Mouse (Mus musculus) lung, embryonic 16.5 days (tissue): ENCODE results near the gene Lcn5. TPM values are rescaled to one million over a fixed set of nuclear protein-coding genes. Genes with fewer than 3 reads are reported as not detected.
A peak's percentile ranks its signal among the peaks of the same experiment; 100 is the strongest.
"Not testable (repeated sequence)": the region's sequence is repeated elsewhere in the genome, so short reads cannot be mapped to it uniquely, and the experiment has no call there.

Source experiments
- ATAC-seq: fragments of 200-750 bp; cut with Nextera tagmentation; 2 replicates; pipeline ENCODE4 v1.8.0; 2017; ENCODE audit warnings: low read depth, mild to moderate bottlenecking, moderate library complexity
- H3K27ac ChIP-seq: fragments of 300-500 bp; sonication (generic); 2 replicates; pipeline ENCODE4 v1.5.1; 2014; ENCODE audit warnings: mild to moderate bottlenecking, control low read depth, low read length
- H3K27me3 ChIP-seq: fragments of 300-500 bp; sonication (generic); 2 replicates; pipeline ENCODE4 v1.6.1; 2014; ENCODE audit warnings: low read depth, low read length, mixed read lengths; ENCODE audit not compliant: control insufficient read depth, insufficient read depth
- H3K36me3 ChIP-seq: fragments of 300-500 bp; sonication (generic); 2 replicates; pipeline ENCODE4 v1.6.1; 2014; ENCODE audit warnings: low read length; ENCODE audit not compliant: control insufficient read depth, insufficient read depth
- H3K4me1 ChIP-seq: fragments of 300-500 bp; sonication (generic); replicated peaks from 2 replicates; pipeline ENCODE4 v1.6.1; 2014; ENCODE audit warnings: low read length, mixed read lengths; ENCODE audit not compliant: control insufficient read depth, insufficient read depth
- H3K4me2 ChIP-seq: fragments of 300-500 bp; sonication (generic); 2 replicates; pipeline ENCODE4 v1.6.1; 2014; ENCODE audit warnings: low read depth, low read length, control low read depth
- H3K4me3 ChIP-seq: fragments of 300-500 bp; sonication (generic); 2 replicates; pipeline ENCODE4 v1.5.1; 2014; ENCODE audit warnings: mild to moderate bottlenecking, low read length, control low read depth
- H3K9ac ChIP-seq: fragments of 300-500 bp; sonication (generic); 2 replicates; pipeline ENCODE4 v1.6.1; 2014; ENCODE audit warnings: low read length, control low read depth
- H3K9me3 ChIP-seq: fragments of 300-500 bp; sonication (generic); 2 replicates; pipeline ENCODE4 v1.6.1; 2016; ENCODE audit warnings: low read length; ENCODE audit not compliant: control insufficient read depth
- WGBS: fragments of 180-500 bp; shearing (Covaris S2); extraction: QIAGEN DNeasy Blood & Tissue Kit; methylation state at CpG from one replicate; pipeline ENCODE4 v1.1.7; 2014; 5-methylcytosine and 5-hydroxymethylcytosine counted together
- polyA plus RNA-seq: library from polyadenylated mRNA; unstranded; fragments of >200 nt; fragmentation: Nextera tagmentation; extraction: Ambion mirVana; gene quantifications from 2 replicates; pipeline ENCODE4 v1.2.1, GENCODE M21; 2015

Lcn5 gene
- polyA plus RNA-seq, 1 experiment from 2014 or later, result not detected

DNA sequence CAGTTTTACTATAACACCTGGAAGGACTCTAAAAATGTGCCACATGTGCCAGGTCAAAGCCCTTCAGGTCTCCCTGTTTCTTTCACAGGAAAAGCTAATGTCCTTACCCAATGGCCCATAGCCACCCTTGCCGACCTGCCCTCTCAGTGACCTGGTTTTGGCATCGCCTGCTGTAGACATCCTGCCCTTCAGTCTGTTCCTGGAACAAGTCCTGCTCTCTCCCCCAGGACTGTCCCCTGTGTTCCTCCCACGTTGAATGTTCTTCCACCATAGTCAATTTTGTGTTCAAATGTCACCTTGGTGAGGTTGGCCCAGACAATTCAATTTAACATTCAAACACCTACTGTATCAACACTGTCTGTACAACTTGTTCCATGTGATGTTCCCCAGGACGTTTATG, 39.2 kb downstream of the Lcn5 start:
- no peak for ATAC-seq
- H3K36me3 ChIP-seq, result no peaks in the 10 kb centered on the region

DNA sequence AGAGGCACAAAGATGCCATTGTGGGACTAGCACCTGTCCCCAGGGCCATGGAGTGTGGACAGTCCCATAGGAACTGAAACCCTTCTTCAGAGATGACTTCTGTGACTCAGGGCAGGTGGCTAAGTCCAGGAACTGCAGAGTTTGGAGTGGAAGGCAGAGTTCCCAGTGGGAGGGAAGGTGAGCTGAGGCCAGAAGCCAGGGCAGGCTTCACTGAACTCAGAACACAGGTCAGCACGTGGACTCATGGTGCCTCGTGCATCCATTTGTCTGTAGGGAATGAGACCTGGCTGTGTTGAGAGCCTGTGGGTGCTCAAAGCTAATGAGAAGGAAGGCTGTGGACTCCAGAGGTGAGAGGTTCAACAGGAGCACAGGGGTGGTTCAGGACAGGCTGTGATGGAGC, 40.9 kb downstream of the Lcn5 start:
- ATAC-seq, result no peak
- no peaks in the 10 kb centered on the region for H3K4me1 ChIP-seq
- H3K4me3 ChIP-seq, result no peak overlapping the region
- no peaks in the 10 kb centered on the region for H3K9me3 ChIP-seq
- no peak overlapping the region for H3K4me2 ChIP-seq
- WGBS, result 88% methylated on average over 2 of the region's 2 CpGs
- H3K27ac ChIP-seq, result no peak overlapping the region
- no peaks in the 10 kb centered on the region for H3K27me3 ChIP-seq
- no peaks in the 10 kb centered on the region for H3K36me3 ChIP-seq
- no peak overlapping the region for H3K9ac ChIP-seq

More for the DNA sequence above, 39.2 kb downstream of the Lcn5 start:
- Histone ChIP-seq H3K9ac (no peak overlapping the region), H3K9me3 (no peaks in the 10 kb centered on the region), H3K27me3 (no peaks in the 10 kb centered on the region), H3K4me2 (no peak overlapping the region), H3K27ac (no peak overlapping the region), H3K4me3 (no peak overlapping the region), H3K4me1 (no peaks in the 10 kb centered on the region)
- WGBS, result 51% methylated on average over 4 of the region's 4 CpGs

DNA sequence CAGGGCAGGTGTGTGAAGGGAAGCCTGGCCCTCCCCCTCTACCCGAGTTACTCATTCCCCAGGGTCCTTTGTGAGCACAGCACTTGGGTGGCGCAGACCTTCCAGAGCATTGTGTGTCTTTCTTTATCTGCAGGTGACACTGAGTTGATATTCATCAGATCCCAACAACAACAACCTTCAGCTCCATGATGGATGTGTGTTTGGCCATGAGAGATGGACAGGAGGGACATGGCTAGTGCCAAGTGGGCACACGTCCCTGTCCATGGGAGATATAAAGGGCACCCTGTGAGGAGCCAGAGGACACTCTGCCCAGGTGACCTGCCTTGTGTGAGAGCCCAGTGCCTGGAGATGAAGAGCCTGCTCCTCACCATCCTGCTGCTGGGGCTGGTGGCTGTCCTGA, 42.0 kb downstream of the Lcn5 start, which contains the start of gene Obp2a:
Gene Obp2a, plus strand, starts transcription at position 301 of the 400 bp plus-strand sequence.
- not testable (repeated sequence) for H3K36me3 ChIP-seq, H3K4me3 ChIP-seq, H3K27ac ChIP-seq, H3K4me2 ChIP-seq, H3K9ac ChIP-seq, H3K27me3 ChIP-seq, ATAC-seq, H3K4me1 ChIP-seq, H3K9me3 ChIP-seq
- 51% methylated on average over 3 of the region's 3 CpGs for WGBS

DNA sequence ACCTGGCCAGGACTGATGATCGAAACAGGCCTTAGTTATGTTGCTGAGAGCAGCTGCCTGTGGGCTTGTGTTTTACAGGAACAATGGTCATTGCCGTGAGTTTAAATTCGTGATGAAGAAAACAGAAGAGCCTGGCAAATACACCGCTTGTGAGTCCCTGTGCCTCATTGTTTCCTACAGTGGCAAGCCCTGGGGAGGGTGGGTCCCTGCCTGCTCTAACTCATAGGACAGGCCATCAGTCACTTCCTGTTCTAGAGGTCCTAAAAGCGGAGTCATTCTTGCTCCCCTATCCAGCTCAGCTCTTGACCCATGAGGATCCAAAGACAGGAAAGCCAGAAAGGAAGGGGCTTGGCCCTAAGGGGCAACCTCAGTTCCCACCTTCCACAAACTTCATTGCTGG, 43.2 kb downstream of the Lcn5 start:
- H3K27ac ChIP-seq, result no peak overlapping the region
- no peak for ATAC-seq
- no peaks in the 10 kb centered on the region for H3K9me3 ChIP-seq
- H3K36me3 ChIP-seq, result no peaks in the 10 kb centered on the region
- no peak overlapping the region for H3K4me2 ChIP-seq
- 72% methylated on average over 5 of the region's 5 CpGs for WGBS
- no peaks in the 10 kb centered on the region for H3K4me1 ChIP-seq
- H3K27me3 ChIP-seq, result no peaks in the 10 kb centered on the region
- H3K9ac ChIP-seq, result no peak overlapping the region
- no peak overlapping the region for H3K4me3 ChIP-seq

DNA sequence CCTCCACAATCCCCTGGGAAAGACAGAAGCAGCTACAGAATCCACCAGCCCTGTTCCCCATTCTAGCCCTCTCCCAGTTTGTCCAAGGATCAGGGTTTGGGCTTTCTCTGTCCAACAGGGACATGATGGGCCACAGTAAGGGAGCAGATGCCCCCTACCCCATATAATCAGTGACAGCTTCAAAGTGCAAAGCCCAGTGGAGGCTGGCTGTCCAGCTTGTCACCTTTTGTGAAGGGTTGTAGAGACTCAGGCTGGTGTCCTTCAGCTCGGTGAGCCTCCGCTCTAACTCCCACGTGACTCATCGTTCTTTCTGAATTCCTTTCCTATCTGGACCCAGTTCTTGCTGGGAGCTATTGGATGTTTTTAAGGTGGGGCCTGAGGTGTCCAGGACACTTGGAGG, 46.0 kb downstream of the Lcn5 start:
- no peak overlapping the region for H3K4me2 ChIP-seq
- WGBS, result 62% methylated on average over 4 of the region's 4 CpGs
- ATAC-seq, result no peak
- H3K9me3 ChIP-seq, result no peaks in the 10 kb centered on the region
- H3K4me1 ChIP-seq, result peaks cover 10% of the 10 kb centered on the region
- H3K27ac ChIP-seq, result no peak overlapping the region
- H3K9ac ChIP-seq, result no peak overlapping the region
- no peaks in the 10 kb centered on the region for H3K27me3 ChIP-seq
- H3K36me3 ChIP-seq, result no peaks in the 10 kb centered on the region
- H3K4me3 ChIP-seq, result no peak overlapping the region

DNA sequence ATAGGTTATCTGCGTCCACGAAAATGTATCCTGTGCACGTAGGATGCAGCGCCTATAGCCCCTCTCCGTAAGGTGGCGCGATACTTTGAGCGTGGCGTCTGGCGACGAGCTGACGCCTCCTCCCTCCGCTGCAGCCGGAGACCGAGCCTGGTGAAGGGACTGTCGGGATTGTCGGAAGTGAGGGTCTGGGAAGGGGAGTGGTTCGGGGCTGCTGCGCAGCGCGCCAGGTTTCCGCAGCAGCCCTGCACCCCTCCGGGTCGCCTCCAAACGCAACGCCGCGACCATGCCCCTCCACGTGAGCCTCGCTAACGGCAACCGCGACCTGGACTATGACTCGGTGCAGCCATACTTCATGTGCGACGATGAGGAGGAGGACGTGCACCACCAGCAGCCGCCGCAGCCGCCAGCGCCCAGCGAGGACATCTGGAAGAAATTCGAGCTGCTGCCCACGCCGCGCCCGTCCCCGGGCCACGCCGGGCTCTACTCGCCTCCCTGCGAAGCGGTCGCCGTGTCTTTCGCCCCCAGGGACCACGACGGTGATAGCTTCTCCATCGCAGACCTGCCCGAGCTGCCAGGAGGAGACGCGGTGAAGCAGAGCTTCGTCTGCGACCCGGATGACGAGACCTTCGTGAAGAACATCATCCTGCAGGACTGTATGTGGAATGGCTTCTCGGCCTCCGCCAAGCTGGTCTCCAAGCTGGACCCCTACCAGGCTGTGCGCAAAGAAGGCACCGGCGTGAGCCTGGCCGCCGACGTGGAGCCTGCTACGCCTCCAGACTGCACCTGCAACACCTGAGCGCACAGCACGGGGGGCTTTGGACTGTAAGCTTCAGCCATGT, 49.1 kb downstream of the Lcn5 start, which contains the start of gene Bmyc:
Gene Bmyc, plus strand, starts transcription at position 97 of the 839 bp plus-strand sequence.
- WGBS, result under 1% methylated on average over 78 of the region's 78 CpGs

DNA sequence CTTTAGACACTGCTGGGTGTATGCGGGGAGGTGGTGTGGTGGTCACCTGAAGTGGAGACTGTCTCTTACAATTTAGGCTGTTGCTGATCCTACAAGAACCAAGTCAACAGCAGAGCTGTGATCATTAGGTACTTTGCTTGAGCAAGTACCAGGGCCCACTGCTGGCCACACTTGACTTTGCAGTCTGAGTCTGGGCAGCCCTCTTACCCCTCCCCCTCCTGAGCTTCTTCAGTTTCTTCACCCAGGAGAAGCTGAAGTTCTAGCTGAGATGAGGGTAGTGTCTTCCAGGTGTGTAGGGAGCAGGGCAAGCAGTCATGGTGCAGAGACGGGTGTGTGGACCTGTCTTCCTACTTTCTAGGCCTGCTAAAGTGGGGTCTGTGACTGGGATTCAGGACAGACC, 50.4 kb downstream of the Lcn5 start:
- H3K9ac ChIP-seq, result no peak overlapping the region
- WGBS, result 64% methylated on average over 2 of the region's 2 CpGs
- H3K27me3 ChIP-seq, result no peaks in the 10 kb centered on the region
- no peak overlapping the region for H3K27ac ChIP-seq
- no peaks in the 10 kb centered on the region for H3K9me3 ChIP-seq
- no peak for ATAC-seq
- no peaks in the 10 kb centered on the region for H3K36me3 ChIP-seq
- peaks cover 10% of the 10 kb centered on the region for H3K4me1 ChIP-seq
- no peak overlapping the region for H3K4me3 ChIP-seq
- H3K4me2 ChIP-seq, result no peak overlapping the region

More for the DNA sequence above, 49.1 kb downstream of the Lcn5 start, which contains the start of gene Bmyc:
- H3K36me3 ChIP-seq, result no peaks in the 10 kb centered on the region
- H3K9ac ChIP-seq, result peak within 1 kb of the TSS; percentile 79
- H3K4me2 ChIP-seq, result peak within 1 kb of the TSS; percentile 97
- H3K9me3 ChIP-seq, result no peaks in the 10 kb centered on the region
- H3K4me3 ChIP-seq, result peak within 1 kb of the TSS; percentile 79
- peak within 1 kb of the TSS; percentile 47 for H3K27ac ChIP-seq
- no peaks in the 10 kb centered on the region for H3K27me3 ChIP-seq
- peak; percentile 94 for ATAC-seq
- peaks cover 10% of the 10 kb centered on the region for H3K4me1 ChIP-seq

DNA sequence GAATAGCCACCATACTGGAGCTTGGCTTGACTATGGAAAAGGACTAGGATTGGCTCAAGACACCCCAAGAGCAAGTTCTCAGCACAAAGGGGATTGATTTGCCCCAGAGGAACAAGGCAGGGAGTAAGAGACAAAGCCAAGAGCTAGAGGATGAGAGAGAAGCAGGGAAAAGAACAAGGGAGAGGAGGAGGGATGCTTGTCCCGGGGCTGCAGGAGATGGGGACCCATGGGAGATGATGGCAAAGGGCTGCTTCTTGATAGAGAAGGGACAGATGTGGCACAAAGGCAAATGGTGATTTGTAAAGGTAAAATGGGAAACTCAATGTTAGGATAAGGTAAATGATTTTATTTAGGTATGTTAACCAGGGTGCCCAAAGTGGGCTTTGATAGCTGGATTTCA, 51.3 kb downstream of the Lcn5 start:
- H3K4me1 ChIP-seq, H3K27ac ChIP-seq, ATAC-seq: not testable (repeated sequence)

DNA sequence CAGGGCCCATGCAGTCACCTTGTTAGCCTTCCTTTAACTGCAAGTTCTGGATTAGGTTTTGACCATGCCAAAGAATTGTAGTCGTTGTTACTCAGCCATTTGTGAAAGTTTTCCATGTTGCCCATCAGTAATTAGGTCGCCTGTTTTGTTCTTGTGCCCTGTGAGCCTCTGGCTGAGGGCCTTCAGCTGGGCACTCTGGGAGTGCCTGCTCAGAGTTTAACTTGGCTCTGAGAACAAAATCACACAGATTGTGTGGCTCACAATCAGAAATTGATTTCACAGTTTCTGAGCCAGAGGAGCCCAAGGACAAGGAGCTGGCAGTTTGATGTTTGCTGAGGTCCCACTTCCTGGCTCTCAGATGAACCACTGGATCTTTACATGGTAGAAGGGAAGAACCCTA, 52.0 kb downstream of the Lcn5 start:
- not testable (repeated sequence) for H3K4me3 ChIP-seq, H3K36me3 ChIP-seq, H3K27me3 ChIP-seq, H3K9ac ChIP-seq, H3K9me3 ChIP-seq, H3K4me2 ChIP-seq, ATAC-seq, H3K4me1 ChIP-seq, H3K27ac ChIP-seq
- WGBS, result 66% methylated on average over 2 of the region's 2 CpGs

More for the DNA sequence above, 51.3 kb downstream of the Lcn5 start:
- not testable (repeated sequence) for H3K27me3 ChIP-seq, H3K4me2 ChIP-seq, H3K36me3 ChIP-seq, H3K4me3 ChIP-seq, H3K9me3 ChIP-seq, H3K9ac ChIP-seq
- 91% methylated on average over 1 of the region's 1 CpGs for WGBS
